Mouse (Mus musculus): ENCODE measurements at regions not wholly inside any gene's neighbourhood (a gene's known extent, or its start where the extent isn't known, plus 50 kb on each side); places are given as distances from the start of the nearest gene placed in this dataset.

DNA sequence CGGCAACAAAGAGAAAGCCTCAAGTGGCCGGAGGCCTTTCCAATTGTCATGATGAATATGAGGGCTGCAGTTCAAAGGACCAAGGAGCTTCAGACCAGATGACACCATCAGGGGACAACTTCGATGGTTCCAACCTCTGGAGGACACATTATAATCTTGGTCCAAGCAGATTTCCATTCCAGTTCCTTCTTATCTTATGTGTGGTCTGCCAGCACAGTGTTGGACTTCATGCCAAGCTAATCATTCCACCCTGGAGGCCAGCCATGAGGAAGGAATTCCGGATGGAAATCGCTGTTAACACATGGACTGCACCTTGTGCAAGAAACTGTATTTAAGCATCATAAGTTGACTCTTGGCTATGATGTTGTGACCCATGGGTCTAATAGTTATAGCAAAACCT lies 334.5 kb upstream of the Gm21798 start:
- intact Hi-C loops (cut with DNase I): no loop called here
- Histone ChIP-seq H3K27ac (no peak overlapping the region), H3K4me3 (no peak overlapping the region)
- no peak for DNase-seq (ENCODE audit: extremely low spot score in 1 of 2, low spot score in 2 of 2)
- TF ChIP-seq CTCF (IDR thresholded peaks at IDR 0.05): no peak

DNA sequence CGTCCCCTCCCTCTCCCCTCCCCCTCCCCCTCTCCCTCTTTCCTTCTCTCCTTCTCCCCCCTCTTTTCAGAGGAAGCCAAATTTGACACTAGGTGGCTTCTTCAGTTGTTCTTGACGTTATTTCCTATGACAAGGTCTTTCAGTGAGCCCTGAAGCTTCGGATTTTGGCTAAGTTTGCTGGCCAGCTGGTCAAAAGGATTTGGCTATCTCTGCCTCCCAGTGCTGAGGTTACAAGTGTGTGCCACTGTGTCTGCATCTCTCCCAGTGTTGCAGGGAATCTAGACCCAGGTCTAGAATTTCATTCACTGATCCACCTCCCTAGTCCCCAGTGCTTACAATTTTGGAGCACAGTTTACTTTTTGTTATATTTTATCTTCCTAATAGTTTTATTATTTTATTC lies 329.7 kb upstream of the Gm21798 start:
- Histone ChIP-seq H3K27ac (no peak overlapping the region), H3K4me3 (no peak overlapping the region)
- no peak for TF ChIP-seq CTCF (IDR thresholded peaks at IDR 0.05)
- no peak for DNase-seq (ENCODE audit: extremely low spot score in 1 of 2, low spot score in 2 of 2)
- intact Hi-C loops (cut with DNase I): no loop called here

DNA sequence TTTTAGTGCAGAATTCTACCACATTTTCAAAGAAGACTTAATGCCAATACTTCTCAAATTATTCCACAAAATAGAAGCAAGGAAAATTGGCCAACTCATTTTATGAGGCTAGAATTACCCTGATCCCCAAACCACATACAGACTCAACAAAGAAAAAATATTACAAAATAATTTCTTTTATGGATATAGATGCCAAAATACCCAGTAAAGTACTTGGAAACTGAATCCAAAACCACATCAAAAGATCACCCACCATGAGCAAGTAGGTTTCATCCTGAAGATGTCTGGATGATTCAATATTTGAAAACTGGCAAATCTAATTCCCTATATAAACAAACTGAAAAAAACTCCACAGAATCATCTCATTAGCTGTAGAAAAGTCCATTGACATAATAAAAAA lies 316.7 kb upstream of the Gm21798 start:
- H3K27ac ChIP-seq: no peak overlapping the region

GRCm38 (mm10) chr15:64501479-64501878 lies 316.0 kb upstream of the Gm21798 start:
- no peak for TF ChIP-seq CTCF (IDR thresholded peaks at IDR 0.05)
- no peak for DNase-seq (ENCODE audit: extremely low spot score in 1 of 2, low spot score in 2 of 2)
- H3K27ac ChIP-seq: no peak overlapping the region
- H3K4me3 ChIP-seq: no peak overlapping the region
- intact Hi-C loops (cut with DNase I): no loop called here

More for the DNA sequence above, 316.7 kb upstream of the Gm21798 start:
- no peak overlapping the region for H3K4me3 ChIP-seq
- intact Hi-C loops (cut with DNase I): no loop called here
- no peak for DNase-seq (ENCODE audit: extremely low spot score in 1 of 2, low spot score in 2 of 2)
- no peak for TF ChIP-seq CTCF (IDR thresholded peaks at IDR 0.05)

DNA sequence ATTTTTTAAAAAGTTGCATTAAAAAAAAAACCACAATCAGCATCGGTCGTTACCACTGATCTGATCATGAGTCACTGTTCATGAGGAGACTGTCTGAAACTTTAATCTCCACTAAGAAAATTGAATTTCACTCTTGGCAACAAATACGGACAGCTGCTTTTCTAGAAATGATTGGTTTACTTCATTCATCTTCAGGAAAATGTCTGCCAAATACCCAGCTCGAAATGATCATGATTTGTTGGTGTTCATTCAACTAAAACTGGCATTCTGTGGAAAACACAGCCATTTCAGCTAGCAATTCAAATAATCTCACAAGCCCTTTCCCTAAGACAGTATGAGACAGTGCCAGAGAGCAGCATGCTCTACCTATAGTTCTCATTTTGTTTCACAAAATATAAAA lies 312.7 kb upstream of the Gm21798 start:
- Histone ChIP-seq H3K27ac (no peak overlapping the region), H3K4me3 (no peak overlapping the region)
- TF ChIP-seq CTCF (IDR thresholded peaks at IDR 0.05): no peak
- no peak for DNase-seq (ENCODE audit: extremely low spot score in 1 of 2, low spot score in 2 of 2)
- intact Hi-C loops (cut with DNase I): no loop called here

DNA sequence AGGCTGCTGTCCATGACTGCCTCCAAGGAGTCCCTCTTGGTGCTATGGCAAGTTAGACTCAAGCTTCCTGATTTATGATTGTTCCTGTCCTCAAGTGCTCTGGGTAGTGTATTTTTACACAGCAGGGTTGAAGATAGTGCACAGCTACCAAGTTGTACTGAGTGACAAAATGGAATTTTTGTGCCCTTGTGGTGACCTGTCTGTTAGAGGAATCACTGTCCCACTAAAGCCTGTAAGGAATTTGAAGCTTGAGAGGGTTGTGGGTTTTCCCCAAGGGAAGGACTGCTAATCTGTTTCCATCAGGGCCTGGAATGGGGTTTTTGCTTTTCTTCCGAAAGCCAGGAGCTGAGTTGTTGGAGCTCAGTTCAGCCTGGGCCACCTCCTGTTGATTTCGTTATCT lies 306.8 kb upstream of the Gm21798 start:
- intact Hi-C loops (cut with DNase I): loop anchor here (10.0 kb wide), 1 partner anchor 336 kb away; no protein-coding TSS in a partner anchor
- no peak for DNase-seq (ENCODE audit: extremely low spot score in 1 of 2, low spot score in 2 of 2)
- Histone ChIP-seq H3K27ac (no peak overlapping the region), H3K4me3 (no peak overlapping the region)
- no peak for TF ChIP-seq CTCF (IDR thresholded peaks at IDR 0.05)

- no peak overlapping the region for H3K4me3 ChIP-seq
- H3K27ac ChIP-seq: no peak overlapping the region
- no peak for DNase-seq (ENCODE audit: extremely low spot score in 1 of 2, low spot score in 2 of 2)
- intact Hi-C loops (cut with DNase I): loop anchor here (10.0 kb wide), 1 partner anchor 336 kb away; no protein-coding TSS in a partner anchor
- no peak for TF ChIP-seq CTCF (IDR thresholded peaks at IDR 0.05)
These were observed 306.3 kb upstream of the Gm21798 start for GRCm38 (mm10) chr15:64511176-64511575.

GRCm38 (mm10) chr15:64512615-64513014 lies 304.9 kb upstream of the Gm21798 start:
- DNase-seq (ENCODE audit: extremely low spot score in 1 of 2, low spot score in 2 of 2): no peak
- H3K27ac ChIP-seq: no peak overlapping the region
- no peak for TF ChIP-seq CTCF (IDR thresholded peaks at IDR 0.05)
- no peak overlapping the region for H3K4me3 ChIP-seq
- intact Hi-C loops (cut with DNase I): loop anchor here (10.0 kb wide), 1 partner anchor 338 kb away; no protein-coding TSS in a partner anchor

- no peak for TF ChIP-seq CTCF (IDR thresholded peaks at IDR 0.05)
- intact Hi-C loops (cut with DNase I): loop anchor here (10.0 kb wide), 1 partner anchor 339 kb away; no protein-coding TSS in a partner anchor
These were observed 303.9 kb upstream of the Gm21798 start for GRCm38 (mm10) chr15:64513501-64514097.

DNA sequence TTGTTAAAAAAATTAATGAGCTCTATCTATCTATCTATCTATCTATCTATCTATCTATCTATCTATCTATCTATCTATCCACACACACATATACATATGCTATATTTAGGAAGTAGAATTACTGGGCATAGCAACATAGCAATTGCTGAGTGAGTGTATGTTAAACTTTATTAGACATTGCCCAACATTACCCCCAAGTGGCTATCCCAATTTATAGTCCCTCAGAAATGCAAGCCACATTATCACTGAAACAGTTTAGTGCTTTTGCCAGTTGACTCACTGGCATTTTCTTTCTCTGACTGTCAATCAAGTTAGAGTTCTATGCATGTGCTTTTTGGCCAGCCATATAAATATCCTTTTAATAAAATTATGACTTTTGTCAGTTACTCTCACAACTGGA lies 302.3 kb upstream of the Gm21798 start:
- intact Hi-C loops (cut with DNase I): loop anchor here (10.0 kb wide), 1 partner anchor 340 kb away; no protein-coding TSS in a partner anchor
- TF ChIP-seq CTCF (IDR thresholded peaks at IDR 0.05): no peak; the same call in none of the 2 replicates
- no peak overlapping the region for H3K4me3 ChIP-seq

More at GRCm38 (mm10) chr15:64513501-64514097, 303.9 kb upstream of the Gm21798 start:
- H3K4me3 ChIP-seq: no peak overlapping the region
- no peak overlapping the region for H3K27ac ChIP-seq
- no peak for DNase-seq (ENCODE audit: extremely low spot score in 1 of 2, low spot score in 2 of 2)

DNA sequence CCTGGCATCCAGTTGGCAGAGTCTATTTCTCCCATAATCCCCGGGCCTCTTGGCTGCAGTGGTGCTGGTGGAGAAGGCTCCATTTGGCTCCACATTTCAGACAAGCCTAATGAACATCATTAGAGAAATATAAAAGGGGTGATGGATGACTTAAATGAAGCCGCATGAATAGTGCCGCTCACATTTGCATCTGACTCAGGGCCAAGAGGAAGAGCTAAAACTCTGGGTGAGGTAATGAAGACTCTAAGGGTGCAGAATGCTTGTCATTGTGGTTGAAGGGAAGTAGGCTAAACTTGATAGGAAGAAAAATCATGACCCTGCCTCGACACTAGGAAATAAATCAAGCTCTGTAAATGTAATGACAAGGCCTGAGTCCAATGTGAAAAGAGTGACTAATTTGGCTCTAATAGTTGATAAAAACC lies 298.3 kb upstream of the Gm21798 start:
- no peak overlapping the region for H3K4me3 ChIP-seq
- no peak for DNase-seq (ENCODE audit: extremely low spot score in 1 of 2, low spot score in 2 of 2)
- intact Hi-C loops (cut with DNase I): loop anchor here (10.0 kb wide), 1 partner anchor 344 kb away; no protein-coding TSS in a partner anchor
- H3K27ac ChIP-seq: no peak overlapping the region
- no peak for TF ChIP-seq CTCF (IDR thresholded peaks at IDR 0.05)

More for the DNA sequence above, 302.3 kb upstream of the Gm21798 start:
- no peak overlapping the region for H3K27ac ChIP-seq
- DNase-seq (ENCODE audit: extremely low spot score in 1 of 2, low spot score in 2 of 2): no peak

GRCm38 (mm10) chr15:64520568-64520967 lies 296.9 kb upstream of the Gm21798 start:
- no peak for DNase-seq (ENCODE audit: extremely low spot score in 1 of 2, low spot score in 2 of 2)
- Histone ChIP-seq H3K4me3 (no peak overlapping the region), H3K27ac (no peak overlapping the region)
- TF ChIP-seq CTCF (IDR thresholded peaks at IDR 0.05): no peak
- intact Hi-C loops (cut with DNase I): no loop called here

Measured in left cerebral cortex, adult 2 months (tissue).